Mouse (Mus musculus) lung, adult 2 months (tissue): ENCODE data around the gene Nav2. TPM values are rescaled to one million over a fixed set of nuclear protein-coding genes. Genes with fewer than 3 reads are reported as not detected.

ENCODE experiments used
- DNase-seq: peaks from one replicate; pipeline ENCODE4 v3.0.0; 2022
- H3K4me1 ChIP-seq: fragments of 200-500 bp; 2 replicates; pipeline ENCODE4 v1.6.1; 2011; ENCODE audit warnings: low read length; ENCODE audit not compliant: control insufficient read depth, insufficient read depth
- H3K4me3 ChIP-seq: fragments of 200-500 bp; replicated peaks from 2 replicates; pipeline ENCODE3; 2011; ENCODE audit warnings: low read depth, mild to moderate bottlenecking, control low read depth, low read length; ENCODE audit errors: extremely low read depth
- CTCF ChIP-seq: fragments of 200-500 bp; IDR thresholded peaks from 2 replicates; pipeline ENCODE4 v1.5.1; 2011; ENCODE audit warnings: mild to moderate bottlenecking, low read length, control low read depth; ENCODE audit not compliant: insufficient read depth
- POLR2A ChIP-seq: fragments of 200-500 bp; IDR thresholded peaks from 2 replicates; pipeline ENCODE4 v1.6.1; 2011; ENCODE audit warnings: low read depth, mild to moderate bottlenecking, control low read depth, low read length, borderline replicate concordance; ENCODE audit errors: extremely low read depth
- WGBS: fragments of 180-500 bp; shearing (Covaris S2); methylation state at CpG from one replicate; pipeline ENCODE4 v1.1.7; 2018; 5-methylcytosine and 5-hydroxymethylcytosine counted together
- polyA plus RNA-seq: library from polyadenylated mRNA; depleted of rRNA; stranded (reverse); fragments of >200 nt; gene quantifications from 2 replicates; pipeline ENCODE4 v1.2.3, GENCODE M21; 2012

Gene Nav2
- polyA plus RNA-seq, 1 experiment = 33.9 TPM

GRCm38 (mm10) chr7:49359120-49359519 lies 450.6 kb downstream of the Nav2 start:
- 96% methylated on average over 3 of the region's 3 CpGs for WGBS
- DNase-seq = no peak
- no peaks in the 10 kb centered on the region for H3K4me1 ChIP-seq
- no peak for TF ChIP-seq POLR2A
- H3K4me3 ChIP-seq = no peak overlapping the region

GRCm38 (mm10) chr7:49360597-49360996 lies 452.1 kb downstream of the Nav2 start:
- TF ChIP-seq POLR2A (no peak), CTCF (no peak)
- Histone ChIP-seq H3K4me3 (no peak overlapping the region), H3K4me1 (no peaks in the 10 kb centered on the region)
- 84% methylated on average over 3 of the region's 3 CpGs for WGBS
- no peak for DNase-seq

- WGBS = 78% methylated on average over 9 of the region's 9 CpGs
Observed at GRCm38 (mm10) chr7:49361465-49362090, 453.1 kb downstream of the Nav2 start.

GRCm38 (mm10) chr7:49364486-49365162 lies 456.1 kb downstream of the Nav2 start:
- TF ChIP-seq POLR2A (no peak), CTCF (no peak)

More at GRCm38 (mm10) chr7:49361465-49362090, 453.1 kb downstream of the Nav2 start:
- Histone ChIP-seq H3K4me3 (no peak overlapping the region), H3K4me1 (no peaks in the 10 kb centered on the region)
- no peak for TF ChIP-seq POLR2A
- TF ChIP-seq CTCF = no peak
- no peak for DNase-seq

GRCm38 (mm10) chr7:49368590-49368989 lies 460.1 kb downstream of the Nav2 start:
- 49% methylated on average over 5 of the region's 5 CpGs for WGBS
- Histone ChIP-seq H3K4me1 (peaks cover 4% of the 10 kb centered on the region; the same call in 1 of the 2 replicates), H3K4me3 (no peak overlapping the region)
- no peak for DNase-seq
- TF ChIP-seq CTCF = no peak
- TF ChIP-seq POLR2A = no peak

More at GRCm38 (mm10) chr7:49364486-49365162, 456.1 kb downstream of the Nav2 start:
- 77% methylated on average over 13 of the region's 13 CpGs for WGBS
- no peak for DNase-seq
- H3K4me1 ChIP-seq = peaks cover 4% of the 10 kb centered on the region; the same call in 1 of the 2 replicates
- H3K4me3 ChIP-seq = no peak overlapping the region

- no peak for DNase-seq
- TF ChIP-seq CTCF = no peak
- TF ChIP-seq POLR2A = no peak
- H3K4me3 ChIP-seq = no peak overlapping the region
- H3K4me1 ChIP-seq = peaks cover 4% of the 10 kb centered on the region; the same call in 1 of the 2 replicates
- WGBS = 62% methylated on average over 3 of the region's 3 CpGs
Observed at GRCm38 (mm10) chr7:49369006-49369405, 460.5 kb downstream of the Nav2 start.

GRCm38 (mm10) chr7:49369809-49370473 lies 461.4 kb downstream of the Nav2 start:
- no peak overlapping the region for H3K4me3 ChIP-seq
- no peak for DNase-seq
- TF ChIP-seq POLR2A (no peak), CTCF (no peak)
- H3K4me1 ChIP-seq = peaks cover 7% of the 10 kb centered on the region; the same call in 1 of the 2 replicates
- WGBS = 81% methylated on average over 10 of the region's 10 CpGs

GRCm38 (mm10) chr7:49371345-49371744 lies 462.8 kb downstream of the Nav2 start:
- TF ChIP-seq CTCF (no peak), POLR2A (no peak)
- WGBS = 90% methylated on average over 2 of the region's 2 CpGs

GRCm38 (mm10) chr7:49371972-49372371 lies 463.5 kb downstream of the Nav2 start:
- DNase-seq = no peak
- 72% methylated on average over 7 of the region's 7 CpGs for WGBS
- no peak for TF ChIP-seq CTCF
- no peak for TF ChIP-seq POLR2A
- Histone ChIP-seq H3K4me1 (peaks cover 9% of the 10 kb centered on the region), H3K4me3 (no peak overlapping the region)

More at GRCm38 (mm10) chr7:49371345-49371744, 462.8 kb downstream of the Nav2 start:
- Histone ChIP-seq H3K4me1 (peaks cover 9% of the 10 kb centered on the region), H3K4me3 (no peak overlapping the region)
- no peak for DNase-seq
